Mouse (Mus musculus): Measurements from ENCODE around the gene Ets1.

DNA sequence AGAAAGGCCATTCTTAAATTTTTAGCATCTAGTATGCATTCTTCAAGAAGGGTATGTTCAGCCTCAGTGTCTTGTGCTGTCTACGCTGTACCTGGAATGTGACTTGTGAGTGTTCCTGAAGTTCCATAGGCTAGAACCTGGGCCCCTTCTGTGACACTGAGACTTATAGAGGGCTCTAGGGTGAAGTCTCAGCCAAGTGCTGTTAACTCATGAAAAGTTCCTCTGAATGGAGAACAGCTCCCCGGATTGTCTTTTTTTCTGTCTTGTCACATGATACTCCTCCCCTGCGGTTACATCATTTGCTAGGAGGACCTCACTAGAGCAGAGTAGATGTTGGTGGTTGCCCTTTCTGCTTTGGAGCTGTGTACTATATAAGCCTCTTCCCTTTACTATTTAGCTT lies 40.5 kb downstream of the Ets1 start:
- no peak for TF ChIP-seq CTCF (IDR thresholded peaks at IDR 0.05; ENCODE audit: control insufficient read depth, insufficient read depth, low read length)
- no peak for TF ChIP-seq POLR2A (IDR thresholded peaks at IDR 0.05; ENCODE audit: borderline replicate concordance, control insufficient read depth, low read depth, low read length)

Data from bone marrow, adult 2 months (tissue).